Mouse (Mus musculus): ENCODE measurements around the gene Cnep1r1. TPM values are rescaled to one million over a fixed set of nuclear protein-coding genes. Genes with fewer than 3 reads are reported as not detected.

Gene Cnep1r1
- polyA plus RNA-seq (2015; fragmentation: Nextera tagmentation; extraction: Ambion mirVana): 42.6 and 42.8 TPM in 2 replicates

- peak within 1 kb of the TSS; percentile 87 for H3K27ac ChIP-seq (replicated peaks)
- H3K4me3 ChIP-seq: peak within 1 kb of the TSS; percentile 98
- H3K9me3 ChIP-seq: no peaks in the 10 kb centered on the region
- H3K4me1 ChIP-seq: peaks cover 11% of the 10 kb centered on the region
- H3K27me3 ChIP-seq (replicated peaks): 0 out of 2 replicates have a peak, but pooled peaks cover 5% of the 10 kb centered on the region
- peak within 1 kb of the TSS; percentile 84 for H3K4me2 ChIP-seq
- peak within 1 kb of the TSS; percentile 97 for H3K9ac ChIP-seq
- peak; percentile 99 for ATAC-seq (ENCODE audit: extremely low read depth, insufficient number of reproducible peaks, low FRiP score, low TSS enrichment)
- WGBS: under 1% methylated on average over 49 of the region's 49 CpGs
- peaks cover 30% of the 10 kb centered on the region for H3K36me3 ChIP-seq
These were observed at the start of gene Cnep1r1 for GRCm38 (mm10) chr8:88118456-88119036. TSS of gene Cnep1r1 (plus strand) at chr8:88118769.

- Histone ChIP-seq H3K9ac (no peak overlapping the region), H3K4me2 (no peak overlapping the region), H3K27me3 (replicated peaks) (no peaks in the 10 kb centered on the region), H3K9me3 (no peaks in the 10 kb centered on the region), H3K27ac (replicated peaks) (no peak overlapping the region), H3K4me3 (no peak overlapping the region), H3K4me1 (no peaks in the 10 kb centered on the region), H3K36me3 (no peaks in the 10 kb centered on the region)
- 56% methylated on average over 5 of the region's 5 CpGs for WGBS
- ATAC-seq (ENCODE audit: extremely low read depth, insufficient number of reproducible peaks, low FRiP score, low TSS enrichment): no peak
These were observed 36.4 kb upstream of the Cnep1r1 start for GRCm38 (mm10) chr8:88082183-88082582.

GRCm38 (mm10) chr8:88088006-88088405 lies 30.6 kb upstream of the Cnep1r1 start:
- H3K9me3 ChIP-seq: no peaks in the 10 kb centered on the region
- H3K36me3 ChIP-seq: no peaks in the 10 kb centered on the region
- no peaks in the 10 kb centered on the region for H3K27me3 ChIP-seq (replicated peaks)
- H3K27ac ChIP-seq (replicated peaks): no peak overlapping the region
- H3K4me2 ChIP-seq: no peak overlapping the region
- no peak overlapping the region for H3K9ac ChIP-seq
- no peak overlapping the region for H3K4me3 ChIP-seq
- ATAC-seq (ENCODE audit: extremely low read depth, insufficient number of reproducible peaks, low FRiP score, low TSS enrichment): no peak
- H3K4me1 ChIP-seq: no peaks in the 10 kb centered on the region

- 71% methylated on average over 2 of the region's 2 CpGs for WGBS
- H3K4me2 ChIP-seq: no peak overlapping the region
These were observed 26.9 kb upstream of the Cnep1r1 start for GRCm38 (mm10) chr8:88091661-88092060.

GRCm38 (mm10) chr8:88093367-88093766 lies 25.2 kb upstream of the Cnep1r1 start:
- Histone ChIP-seq H3K4me3 (no peak overlapping the region), H3K27me3 (replicated peaks) (no peaks in the 10 kb centered on the region), H3K4me2 (no peak overlapping the region), H3K9ac (no peak overlapping the region), H3K27ac (replicated peaks) (no peak overlapping the region), H3K36me3 (no peaks in the 10 kb centered on the region), H3K4me1 (no peaks in the 10 kb centered on the region), H3K9me3 (no peaks in the 10 kb centered on the region)
- no peak for ATAC-seq (ENCODE audit: extremely low read depth, insufficient number of reproducible peaks, low FRiP score, low TSS enrichment)
- 55% methylated on average over 4 of the region's 4 CpGs for WGBS

More at GRCm38 (mm10) chr8:88091661-88092060, 26.9 kb upstream of the Cnep1r1 start:
- H3K9ac ChIP-seq: no peak overlapping the region
- no peaks in the 10 kb centered on the region for H3K36me3 ChIP-seq
- no peaks in the 10 kb centered on the region for H3K4me1 ChIP-seq
- no peaks in the 10 kb centered on the region for H3K27me3 ChIP-seq (replicated peaks)
- no peaks in the 10 kb centered on the region for H3K9me3 ChIP-seq
- no peak for ATAC-seq (ENCODE audit: extremely low read depth, insufficient number of reproducible peaks, low FRiP score, low TSS enrichment)
- no peak overlapping the region for H3K4me3 ChIP-seq
- H3K27ac ChIP-seq (replicated peaks): no peak overlapping the region

- H3K9ac ChIP-seq: no peak overlapping the region
- WGBS: 75% methylated on average over 4 of the region's 4 CpGs
- no peak overlapping the region for H3K27ac ChIP-seq (replicated peaks)
- no peaks in the 10 kb centered on the region for H3K36me3 ChIP-seq
- no peak overlapping the region for H3K4me2 ChIP-seq
- no peaks in the 10 kb centered on the region for H3K4me1 ChIP-seq
- ATAC-seq (ENCODE audit: extremely low read depth, insufficient number of reproducible peaks, low FRiP score, low TSS enrichment): no peak
- H3K9me3 ChIP-seq: no peaks in the 10 kb centered on the region
- H3K4me3 ChIP-seq: no peak overlapping the region
- H3K27me3 ChIP-seq (replicated peaks): no peaks in the 10 kb centered on the region
These were observed 19.7 kb upstream of the Cnep1r1 start for GRCm38 (mm10) chr8:88098856-88099255.

GRCm38 (mm10) chr8:88099526-88099925 lies 19.0 kb upstream of the Cnep1r1 start:
- Histone ChIP-seq H3K27ac (replicated peaks) (no peak overlapping the region), H3K4me1 (no peaks in the 10 kb centered on the region), H3K27me3 (replicated peaks) (no peaks in the 10 kb centered on the region), H3K9me3 (no peaks in the 10 kb centered on the region), H3K36me3 (no peaks in the 10 kb centered on the region), H3K4me2 (no peak overlapping the region), H3K4me3 (no peak overlapping the region), H3K9ac (no peak overlapping the region)
- 0% methylated on average over 1 of the region's 1 CpGs for WGBS
- no peak for ATAC-seq (ENCODE audit: extremely low read depth, insufficient number of reproducible peaks, low FRiP score, low TSS enrichment)

- Histone ChIP-seq H3K4me2 (no peak overlapping the region), H3K9ac (no peak overlapping the region), H3K27me3 (replicated peaks) (peaks cover 4% of the 10 kb centered on the region; the same call in 1 of the 2 replicates), H3K4me1 (no peaks in the 10 kb centered on the region), H3K27ac (replicated peaks) (no peak overlapping the region), H3K9me3 (no peaks in the 10 kb centered on the region), H3K36me3 (no peaks in the 10 kb centered on the region), H3K4me3 (no peak overlapping the region)
- 84% methylated on average over 4 of the region's 4 CpGs for WGBS
- no peak for ATAC-seq (ENCODE audit: extremely low read depth, insufficient number of reproducible peaks, low FRiP score, low TSS enrichment)
These were observed 9.3 kb upstream of the Cnep1r1 start for GRCm38 (mm10) chr8:88109241-88109640.

GRCm38 (mm10) chr8:88119076-88119475 lies 507 bp downstream of the Cnep1r1 start:
- peak overlapping the region; percentile 98 for H3K4me3 ChIP-seq
- peaks cover 34% of the 10 kb centered on the region for H3K36me3 ChIP-seq
- ATAC-seq (ENCODE audit: extremely low read depth, insufficient number of reproducible peaks, low FRiP score, low TSS enrichment): no peak
- 0 out of 2 replicates have a peak, but pooled peaks cover 2% of the 10 kb centered on the region for H3K27me3 ChIP-seq (replicated peaks)
- peaks cover 11% of the 10 kb centered on the region for H3K4me1 ChIP-seq
- WGBS: under 1% methylated on average over 11 of the region's 11 CpGs
- no peaks in the 10 kb centered on the region for H3K9me3 ChIP-seq
- H3K27ac ChIP-seq (replicated peaks): peak overlapping the region; percentile 87
- peak overlapping the region; percentile 97 for H3K9ac ChIP-seq
- H3K4me2 ChIP-seq: peak overlapping the region; percentile 84

GRCm38 (mm10) chr8:88124850-88125249 lies 6.3 kb downstream of the Cnep1r1 start:
- no peak overlapping the region for H3K4me3 ChIP-seq

GRCm38 (mm10) chr8:88129397-88129796 lies 10.8 kb downstream of the Cnep1r1 start:
- Histone ChIP-seq H3K27me3 (replicated peaks) (no peaks in the 10 kb centered on the region), H3K9ac (no peak overlapping the region), H3K36me3 (peaks cover 89% of the 10 kb centered on the region), H3K27ac (replicated peaks) (no peak overlapping the region), H3K4me3 (no peak overlapping the region), H3K4me1 (no peaks in the 10 kb centered on the region), H3K9me3 (no peaks in the 10 kb centered on the region), H3K4me2 (no peak overlapping the region)
- ATAC-seq (ENCODE audit: extremely low read depth, insufficient number of reproducible peaks, low FRiP score, low TSS enrichment): no peak
- 94% methylated on average over 4 of the region's 4 CpGs for WGBS

More at GRCm38 (mm10) chr8:88124850-88125249, 6.3 kb downstream of the Cnep1r1 start:
- Histone ChIP-seq H3K36me3 (peaks cover 83% of the 10 kb centered on the region), H3K4me1 (peaks cover 2% of the 10 kb centered on the region; the same call in 1 of the 2 replicates), H3K27ac (replicated peaks) (no peak overlapping the region), H3K4me2 (no peak overlapping the region), H3K9me3 (no peaks in the 10 kb centered on the region), H3K9ac (no peak overlapping the region), H3K27me3 (replicated peaks) (no peaks in the 10 kb centered on the region)
- ATAC-seq (ENCODE audit: extremely low read depth, insufficient number of reproducible peaks, low FRiP score, low TSS enrichment): no peak
- WGBS: 86% methylated on average over 2 of the region's 2 CpGs

- no peak for ATAC-seq (ENCODE audit: extremely low read depth, insufficient number of reproducible peaks, low FRiP score, low TSS enrichment)
- H3K4me1 ChIP-seq: no peaks in the 10 kb centered on the region
- H3K9ac ChIP-seq: no peak overlapping the region
- peaks cover 87% of the 10 kb centered on the region for H3K36me3 ChIP-seq
- no peak overlapping the region for H3K4me2 ChIP-seq
- H3K4me3 ChIP-seq: no peak overlapping the region
- H3K9me3 ChIP-seq: no peaks in the 10 kb centered on the region
- WGBS: 69% methylated on average over 7 of the region's 7 CpGs
- no peaks in the 10 kb centered on the region for H3K27me3 ChIP-seq (replicated peaks)
- H3K27ac ChIP-seq (replicated peaks): no peak overlapping the region
These were observed 12.3 kb downstream of the Cnep1r1 start for GRCm38 (mm10) chr8:88130754-88131317.
